Mouse (Mus musculus): ENCODE measurements around the gene Riox1.

DNA sequence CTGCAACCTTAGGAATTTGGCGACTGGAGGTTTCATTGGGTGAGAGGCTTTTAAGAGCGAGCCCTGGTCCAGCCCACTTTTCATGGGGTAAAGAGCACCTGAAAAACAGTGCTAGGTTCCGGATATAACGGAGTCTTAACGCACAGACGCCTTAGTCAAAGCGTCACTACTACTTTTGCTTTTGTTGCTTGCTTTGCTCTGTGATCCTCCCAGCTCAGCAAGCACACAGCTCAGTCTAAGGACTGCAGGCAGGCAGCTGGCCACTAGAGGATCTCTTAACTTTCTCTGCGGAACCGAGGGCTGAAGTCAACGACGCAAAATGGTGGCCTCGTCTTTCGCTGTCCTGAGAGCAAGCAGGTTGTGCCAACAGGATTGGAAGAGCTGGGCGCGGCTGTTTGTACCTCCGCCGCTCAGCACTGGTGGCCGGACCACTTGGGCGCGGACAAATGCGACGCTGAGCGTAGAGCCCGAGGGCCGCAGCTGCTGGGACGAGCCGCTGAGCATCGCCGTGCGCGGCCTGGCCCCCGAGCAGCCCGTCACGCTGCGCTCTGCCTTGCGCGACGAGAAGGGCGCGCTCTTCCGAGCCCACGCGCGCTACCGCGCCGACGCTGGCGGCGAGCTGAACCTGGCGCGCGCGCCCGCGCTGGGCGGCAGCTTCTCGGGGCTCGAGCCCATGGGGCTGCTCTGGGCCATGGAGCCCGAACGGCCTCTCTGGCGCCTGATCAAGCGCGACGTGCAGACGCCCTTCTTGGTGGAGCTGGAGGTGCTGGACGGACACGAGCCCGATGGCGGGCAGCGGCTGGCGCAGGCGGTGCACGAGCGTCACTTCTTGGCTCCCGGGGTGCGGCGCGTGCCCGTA lies 37.4 kb downstream of the Riox1 start, which contains the start of gene Acot2:
- TF ChIP-seq POLR2A (IDR thresholded peaks at IDR 0.05; ENCODE audit: borderline replicate concordance, extremely low read depth, insufficient read depth, insufficient read length, poor library complexity, severe bottlenecking) (peak; percentile 50; the same call in 1 of the 2 replicates), CTCF (IDR thresholded peaks at IDR 0.05; ENCODE audit: borderline replicate concordance, extremely low read depth, insufficient read depth, insufficient read length) (peak; percentile 75)
